Mouse (Mus musculus) cortical plate, adult 2 months (tissue): ENCODE results near the gene Kansl1l.

Experiments
- CTCF ChIP-seq: fragments of 200-500 bp; IDR thresholded peaks from 2 replicates; pipeline ENCODE4 v1.5.1; 2011; ENCODE audit warnings: mild to moderate bottlenecking, control low read depth, low read length; ENCODE audit not compliant: insufficient read depth; ENCODE audit errors: extremely low read depth
- POLR2A ChIP-seq: fragments of 200-500 bp; IDR thresholded peaks from 2 replicates; pipeline ENCODE4 v1.6.1; 2011; ENCODE audit warnings: mild to moderate bottlenecking, low read length, control low read depth; ENCODE audit not compliant: insufficient read depth; ENCODE audit errors: extremely low read depth

DNA sequence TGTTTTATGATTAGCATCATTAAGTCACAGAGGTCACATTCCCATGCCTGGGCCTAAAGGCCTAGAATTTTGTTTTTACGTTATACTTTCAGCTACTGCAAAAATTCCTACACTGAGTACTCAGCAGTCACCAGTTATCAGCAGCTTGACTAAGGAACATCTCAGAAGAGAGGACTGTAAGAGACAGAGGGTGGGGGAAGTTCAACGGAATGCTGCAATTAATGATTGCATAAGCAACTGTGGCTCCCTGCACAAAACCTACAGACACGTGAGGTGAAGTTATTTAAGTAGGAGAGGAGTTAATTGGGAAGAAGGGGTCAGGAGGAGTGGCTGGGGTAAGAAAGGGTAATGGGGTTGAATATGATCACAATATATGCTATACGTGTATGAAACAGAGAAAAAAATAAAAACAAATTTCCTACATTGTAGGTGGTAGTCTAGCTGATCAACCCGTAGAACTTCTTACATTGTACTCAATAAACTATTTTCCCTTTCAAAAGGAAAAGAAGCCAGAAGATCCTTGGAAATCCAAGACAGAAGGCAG lies 117.1 kb downstream of the Kansl1l start:
- no peak for TF ChIP-seq CTCF
- TF ChIP-seq POLR2A = no peak
